Mouse (Mus musculus) heart, embryonic 14.5 days (tissue): ENCODE data around the gene Cd59a. TPM values are rescaled to one million over a fixed set of nuclear protein-coding genes. Genes with fewer than 3 reads are reported as not detected.
"Not testable (repeated sequence)": the region's sequence is repeated elsewhere in the genome, so short reads cannot be mapped to it uniquely, and the experiment has no call there.

Experiments used
- ATAC-seq: fragments of 200-750 bp; cut with Nextera tagmentation; 2 replicates; pipeline ENCODE4 v1.8.0; 2017; ENCODE audit warnings: low read depth, moderate TSS enrichment; ENCODE audit not compliant: insufficient number of reproducible peaks, insufficient read depth, low FRiP score
- H3K27ac ChIP-seq, 2 experiments: fragments of 200-500 bp in 1 of 2; fragments of 300-500 bp in 1 of 2; sonication (generic) in 1 of 2; replicated peaks in 1 of 2; 2 replicates each; pipeline ENCODE4 v1.5.1; 2012 to 2014; ENCODE audit warnings: low read depth in 2 of 2, low read length in 2 of 2, control low read depth in 1 of 2, mild to moderate bottlenecking in 1 of 2, mixed read lengths in 1 of 2; ENCODE audit not compliant: control insufficient read depth in 1 of 2, insufficient read depth in 1 of 2
- H3K27me3 ChIP-seq: fragments of 300-500 bp; sonication (generic); 2 replicates; pipeline ENCODE4 v1.6.1; 2014; ENCODE audit warnings: mild to moderate bottlenecking, low read length, control low read depth; ENCODE audit not compliant: control insufficient read depth, insufficient read depth
- H3K36me3 ChIP-seq: fragments of 300-500 bp; sonication (generic); 2 replicates; pipeline ENCODE4 v1.6.1; 2014; ENCODE audit warnings: mild to moderate bottlenecking, control low read depth, low read length, mixed read lengths; ENCODE audit not compliant: control insufficient read depth, insufficient read depth
- H3K4me1 ChIP-seq, 2 experiments: fragments of 200-500 bp in 1 of 2; fragments of 300-500 bp in 1 of 2; sonication (generic) in 1 of 2; 2 replicates each; pipeline ENCODE4 v1.6.1; 2012 to 2014; ENCODE audit warnings: low read length in 2 of 2, control low read depth in 1 of 2, mixed read lengths in 1 of 2; ENCODE audit not compliant: control insufficient read depth in 2 of 2, insufficient read depth in 2 of 2
- H3K4me2 ChIP-seq: fragments of 300-500 bp; sonication (generic); 2 replicates; pipeline ENCODE4 v1.6.1; 2014; ENCODE audit warnings: mild to moderate bottlenecking, low read length
- H3K4me3 ChIP-seq, 2 experiments: fragments of 200-500 bp in 1 of 2; fragments of 300-500 bp in 1 of 2; sonication (generic) in 1 of 2; 2 replicates each; pipeline ENCODE4 v1.5.1; 2012 to 2014; ENCODE audit warnings: low read length in 2 of 2, mild to moderate bottlenecking in 2 of 2, control low read depth in 1 of 2, low read depth in 1 of 2, moderate library complexity in 1 of 2; ENCODE audit not compliant: control insufficient read depth in 1 of 2, insufficient read depth in 1 of 2
- H3K9ac ChIP-seq: fragments of 300-500 bp; sonication (generic); 2 replicates; pipeline ENCODE4 v1.6.1; 2014; ENCODE audit warnings: mild to moderate bottlenecking, low read length
- H3K9me3 ChIP-seq: fragments of 300-500 bp; sonication (generic); 2 replicates; pipeline ENCODE4 v1.6.1; 2016; ENCODE audit warnings: low read length, control low read depth; ENCODE audit not compliant: control insufficient read depth
- WGBS: fragments of 180-500 bp; shearing (Covaris S2); extraction: QIAGEN DNeasy Blood & Tissue Kit; methylation state at CpG from one replicate; pipeline ENCODE4 v1.1.7; 2014; 5-methylcytosine and 5-hydroxymethylcytosine counted together
- polyA plus RNA-seq: library from polyadenylated mRNA; unstranded; fragments of >200 nt; fragmentation: Nextera tagmentation; extraction: Ambion mirVana; gene quantifications from 2 replicates; pipeline ENCODE4 v1.2.1, GENCODE M21; 2014

The Cd59a gene
- polyA plus RNA-seq, 1 experiment from 2014 or later, result 69.0 TPM

- peaks cover 2 to 13% of the 10 kb centered on the region in 2 experiments; a peak in 3 of 4 replicates for H3K4me1 ChIP-seq
Measured at GRCm38 (mm10) chr2:104096256-104096655, 655 bp downstream of the Cd59a start.

DNA sequence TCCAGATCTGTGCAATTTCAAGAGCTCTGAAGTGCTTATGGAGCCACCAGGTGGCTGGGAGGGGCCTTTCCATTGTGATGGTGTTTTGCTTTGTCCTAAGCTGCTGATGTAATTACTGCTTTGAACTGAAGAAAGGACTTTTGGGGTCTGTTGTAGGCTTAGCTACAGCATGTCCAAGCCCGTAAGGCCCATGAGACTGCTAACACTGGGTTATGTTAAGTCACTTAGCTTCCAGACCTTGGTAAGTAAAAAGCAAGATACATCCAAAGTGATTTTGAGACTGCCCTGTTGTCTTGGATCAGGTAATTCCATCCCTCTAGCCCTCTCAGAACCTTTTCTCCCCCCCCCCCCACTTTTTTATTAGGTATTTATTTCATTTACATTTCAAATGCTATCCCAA is 1.2 kb downstream of the Cd59a start:
- not testable (repeated sequence) for ATAC-seq, H3K9me3 ChIP-seq, H3K27me3 ChIP-seq, H3K36me3 ChIP-seq
- H3K9ac ChIP-seq, result peak overlapping the region; percentile 74
- 40% methylated on average over 1 of the region's 1 CpGs for WGBS
- peaks cover 2 to 13% of the 10 kb centered on the region in 2 experiments; a peak in 3 of 4 replicates for H3K4me1 ChIP-seq
- H3K4me3 ChIP-seq, result peak overlapping the region in 1 of 2 experiments; percentile 45; a peak in 2 of 4 replicates
- H3K4me2 ChIP-seq, result peak overlapping the region; percentile 62
- peak overlapping the region; percentile 87 to 97; a peak in 3 of 4 replicates for H3K27ac ChIP-seq

More at GRCm38 (mm10) chr2:104096256-104096655, 655 bp downstream of the Cd59a start:
- no peaks in the 10 kb centered on the region for H3K9me3 ChIP-seq
- H3K27me3 ChIP-seq, result no peaks in the 10 kb centered on the region
- no peak for ATAC-seq
- H3K9ac ChIP-seq, result peak overlapping the region; percentile 74
- H3K4me3 ChIP-seq, result peak overlapping the region; percentile 45 to 67
- H3K4me2 ChIP-seq, result peak overlapping the region; percentile 62
- no peaks in the 10 kb centered on the region for H3K36me3 ChIP-seq
- 15% methylated on average over 10 of the region's 10 CpGs for WGBS
- H3K27ac ChIP-seq, result peak overlapping the region; percentile 87 to 97

DNA sequence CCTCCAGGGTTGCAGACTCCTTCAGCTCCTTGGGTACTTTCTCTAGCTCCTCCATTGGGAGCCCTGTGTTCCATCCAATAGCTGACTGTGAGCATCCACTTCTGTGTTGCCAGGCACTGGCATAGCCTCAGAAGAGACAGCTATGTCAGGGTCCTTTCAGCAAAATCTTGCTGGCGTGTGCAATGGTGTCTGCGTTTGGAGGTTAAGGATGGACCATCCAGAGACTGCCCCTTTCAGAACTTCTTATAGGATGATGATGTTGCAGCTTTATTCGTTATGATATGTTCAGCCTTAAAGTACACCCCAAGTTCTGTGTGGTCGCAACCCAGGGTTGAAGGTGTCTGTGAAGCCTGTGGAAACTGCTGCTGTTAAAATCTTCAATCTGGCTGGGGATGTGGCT is 1.8 kb downstream of the Cd59a start:
- peak overlapping the region; percentile 62 for H3K4me2 ChIP-seq

GRCm38 (mm10) chr2:104098529-104099230 is 3.1 kb downstream of the Cd59a start:
- H3K4me1 ChIP-seq, result peaks cover 7 to 27% of the 10 kb centered on the region in 2 experiments
- H3K9me3 ChIP-seq, result no peaks in the 10 kb centered on the region
- H3K9ac ChIP-seq, result no peak overlapping the region
- 1% methylated on average over 3 of the region's 3 CpGs for WGBS
- no peaks in the 10 kb centered on the region for H3K27me3 ChIP-seq
- no peak overlapping the region for H3K4me3 ChIP-seq
- peak overlapping the region; percentile 34 for H3K4me2 ChIP-seq
- H3K36me3 ChIP-seq, result no peaks in the 10 kb centered on the region
- H3K27ac ChIP-seq, result peak overlapping the region; percentile 14 to 62; a peak in 3 of 4 replicates
- ATAC-seq, result peak; percentile 25; the same call in 1 of the 2 replicates

More for the DNA sequence above, 1.8 kb downstream of the Cd59a start:
- ATAC-seq, H3K27me3 ChIP-seq, H3K9ac ChIP-seq, H3K36me3 ChIP-seq, H3K9me3 ChIP-seq: not testable (repeated sequence)
- 0 out of 4 replicates have a peak overlapping the region, but pooled peaks of 1 of the 2 experiments have one; percentile 45 for H3K4me3 ChIP-seq
- H3K27ac ChIP-seq, result 0 out of 4 replicates have a peak overlapping the region, but pooled peaks of 1 of the 2 experiments have one; percentile 24
- peaks cover 3 to 15% of the 10 kb centered on the region in 2 experiments for H3K4me1 ChIP-seq
- 91% methylated on average over 4 of the region's 4 CpGs for WGBS

- H3K27ac ChIP-seq, result peak overlapping the region; percentile 12 to 62; a peak in 3 of 4 replicates
- ATAC-seq, result no peak
- no peaks in the 10 kb centered on the region for H3K27me3 ChIP-seq
- H3K9me3 ChIP-seq, result no peaks in the 10 kb centered on the region
- no peak overlapping the region for H3K9ac ChIP-seq
- 0 out of 2 replicates have a peak, but pooled peaks cover under 1% of the 10 kb centered on the region for H3K36me3 ChIP-seq
- H3K4me1 ChIP-seq, result peaks cover 7 to 27% of the 10 kb centered on the region in 2 experiments
- H3K4me3 ChIP-seq, result no peak overlapping the region
- peak overlapping the region; percentile 34 for H3K4me2 ChIP-seq
- WGBS, result 93% methylated on average over 2 of the region's 2 CpGs
Measured at GRCm38 (mm10) chr2:104099231-104099585, 3.6 kb downstream of the Cd59a start.

DNA sequence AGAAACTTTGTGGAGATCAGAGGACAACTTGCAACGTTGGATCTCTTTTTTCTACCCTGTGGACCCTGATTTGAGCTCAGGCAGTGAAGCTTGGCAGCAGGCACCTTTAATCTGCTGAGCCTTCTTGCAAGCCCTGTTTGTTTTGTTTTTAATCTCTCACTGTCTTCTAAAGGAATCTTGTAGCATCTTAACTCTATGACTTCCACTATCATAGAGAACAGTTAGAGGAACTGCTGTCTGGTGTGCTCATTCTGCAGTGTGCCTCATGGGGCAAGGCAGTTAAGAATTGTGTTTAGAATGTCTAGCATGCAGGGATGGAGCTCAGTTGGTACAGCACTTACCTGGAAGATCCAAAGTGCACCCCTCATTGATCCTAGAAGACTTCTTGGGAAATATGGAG is 4.3 kb downstream of the Cd59a start:
- no peaks in the 10 kb centered on the region for H3K27me3 ChIP-seq
- no peak for ATAC-seq
- no peak overlapping the region for H3K9ac ChIP-seq
- H3K4me2 ChIP-seq, result no peak overlapping the region
- H3K9me3 ChIP-seq, result no peaks in the 10 kb centered on the region
- peaks cover 7 to 27% of the 10 kb centered on the region in 2 experiments for H3K4me1 ChIP-seq
- WGBS, result 45% methylated on average over 1 of the region's 1 CpGs
- H3K36me3 ChIP-seq, result 0 out of 2 replicates have a peak, but pooled peaks cover 7% of the 10 kb centered on the region
- no peak overlapping the region for H3K27ac ChIP-seq
- no peak overlapping the region for H3K4me3 ChIP-seq

GRCm38 (mm10) chr2:104104800-104105199 is 9.2 kb downstream of the Cd59a start:
- Histone ChIP-seq H3K4me3 (no peak overlapping the region), H3K9me3 (no peaks in the 10 kb centered on the region), H3K27me3 (no peaks in the 10 kb centered on the region), H3K27ac (no peak overlapping the region), H3K36me3 (0 out of 2 replicates have a peak, but pooled peaks cover 7% of the 10 kb centered on the region), H3K4me2 (no peak overlapping the region), H3K9ac (no peak overlapping the region), H3K4me1 (peaks cover 10 to 21% of the 10 kb centered on the region in 2 experiments)
- no peak for ATAC-seq
- 83% methylated on average over 6 of the region's 6 CpGs for WGBS
